Mouse (Mus musculus) forebrain, embryonic 13.5 days (tissue): ENCODE measurements around the gene Wdfy1. TPM values are rescaled to one million over a fixed set of nuclear protein-coding genes. Genes with fewer than 3 reads are reported as not detected.

Source experiments
- ATAC-seq: fragments of 200-750 bp; cut with Nextera tagmentation; 2 replicates; pipeline ENCODE4 v1.8.0; 2017
- H3K27ac ChIP-seq: fragments of 300-500 bp; sonication (generic); 2 replicates; pipeline ENCODE4 v1.5.1; 2015; ENCODE audit warnings: inconsistent platforms, mild to moderate bottlenecking, moderate library complexity
- H3K27me3 ChIP-seq: fragments of 300-500 bp; sonication (generic); 2 replicates; pipeline ENCODE4 v1.6.1; 2015; ENCODE audit warnings: mild to moderate bottlenecking, inconsistent platforms
- H3K36me3 ChIP-seq: fragments of 300-500 bp; sonication (generic); 2 replicates; pipeline ENCODE4 v1.6.1; 2015; ENCODE audit warnings: mild to moderate bottlenecking, inconsistent platforms; ENCODE audit not compliant: poor library complexity, severe bottlenecking
- H3K4me1 ChIP-seq: fragments of 300-500 bp; sonication (generic); 2 replicates; pipeline ENCODE4 v1.6.1; 2015; ENCODE audit warnings: inconsistent platforms
- H3K4me2 ChIP-seq: fragments of 300-500 bp; sonication (generic); 2 replicates; pipeline ENCODE4 v1.6.1; 2015; ENCODE audit warnings: inconsistent platforms, mild to moderate bottlenecking, moderate library complexity
- H3K4me3 ChIP-seq: fragments of 300-500 bp; sonication (generic); 2 replicates; pipeline ENCODE4 v1.5.1; 2015; ENCODE audit warnings: mild to moderate bottlenecking, inconsistent platforms
- H3K9ac ChIP-seq: fragments of 300-500 bp; sonication (generic); 2 replicates; pipeline ENCODE4 v1.6.1; 2015; ENCODE audit warnings: mild to moderate bottlenecking, inconsistent platforms
- H3K9me3 ChIP-seq: fragments of 300-500 bp; sonication (generic); replicated peaks from 2 replicates; pipeline ENCODE4 v1.6.1; 2016; ENCODE audit warnings: inconsistent platforms
- WGBS: fragments of 180-500 bp; shearing (Covaris S2); methylation state at CpG from one replicate; pipeline ENCODE4 v1.1.7; 2015; 5-methylcytosine and 5-hydroxymethylcytosine counted together
- polyA plus RNA-seq: library from polyadenylated mRNA; unstranded; fragments of >200 nt; fragmentation: Nextera tagmentation; extraction: Ambion mirVana; gene quantifications from 2 replicates; pipeline ENCODE4 v1.2.1, GENCODE M21; 2015

The Wdfy1 gene
- polyA plus RNA-seq, 1 experiment from 2014 or later: 59.0 TPM

GRCm38 (mm10) chr1:79782433-79782832 is 6.5 kb upstream of the Wdfy1 start:
- no peak overlapping the region for H3K4me2 ChIP-seq
- no peaks in the 10 kb centered on the region for H3K9me3 ChIP-seq
- ATAC-seq: no peak
- peaks cover 58% of the 10 kb centered on the region for H3K36me3 ChIP-seq
- no peak overlapping the region for H3K4me3 ChIP-seq
- H3K9ac ChIP-seq: no peak overlapping the region
- no peaks in the 10 kb centered on the region for H3K4me1 ChIP-seq
- H3K27me3 ChIP-seq: no peaks in the 10 kb centered on the region
- no peak overlapping the region for H3K27ac ChIP-seq
- 83% methylated on average over 3 of the region's 3 CpGs for WGBS

- Histone ChIP-seq H3K4me3 (no peak overlapping the region), H3K27ac (no peak overlapping the region), H3K9me3 (no peaks in the 10 kb centered on the region), H3K4me1 (peaks cover 4% of the 10 kb centered on the region), H3K4me2 (no peak overlapping the region), H3K27me3 (no peaks in the 10 kb centered on the region), H3K9ac (no peak overlapping the region), H3K36me3 (peaks cover 51% of the 10 kb centered on the region)
- no peak for ATAC-seq
- WGBS: 91% methylated on average over 11 of the region's 11 CpGs
Observed at GRCm38 (mm10) chr1:79778011-79778410, 2.1 kb upstream of the Wdfy1 start.

GRCm38 (mm10) chr1:79774164-79774780 is 1.7 kb downstream of the Wdfy1 start:
- Histone ChIP-seq H3K4me2 (no peak overlapping the region), H3K4me1 (peaks cover 4% of the 10 kb centered on the region), H3K36me3 (peaks cover 14% of the 10 kb centered on the region), H3K4me3 (no peak overlapping the region), H3K9me3 (no peaks in the 10 kb centered on the region), H3K27ac (no peak overlapping the region), H3K9ac (no peak overlapping the region), H3K27me3 (no peaks in the 10 kb centered on the region)
- 75% methylated on average over 4 of the region's 4 CpGs for WGBS
- no peak for ATAC-seq

- Histone ChIP-seq H3K27ac (no peak overlapping the region), H3K4me3 (no peak overlapping the region), H3K9me3 (no peaks in the 10 kb centered on the region), H3K36me3 (no peaks in the 10 kb centered on the region), H3K4me2 (no peak overlapping the region), H3K9ac (no peak overlapping the region), H3K4me1 (no peaks in the 10 kb centered on the region), H3K27me3 (no peaks in the 10 kb centered on the region)
- no peak for ATAC-seq
- WGBS: 65% methylated on average over 1 of the region's 1 CpGs
Observed at GRCm38 (mm10) chr1:79768231-79768630, 7.7 kb downstream of the Wdfy1 start.

- ATAC-seq: no peak
- Histone ChIP-seq H3K4me2 (no peak overlapping the region), H3K27ac (no peak overlapping the region), H3K9me3 (no peaks in the 10 kb centered on the region), H3K4me3 (no peak overlapping the region), H3K27me3 (no peaks in the 10 kb centered on the region), H3K4me1 (peaks cover 13% of the 10 kb centered on the region), H3K36me3 (no peaks in the 10 kb centered on the region), H3K9ac (no peak overlapping the region)
- WGBS: 97% methylated on average over 1 of the region's 1 CpGs
Observed at GRCm38 (mm10) chr1:79764483-79764882, 11.5 kb downstream of the Wdfy1 start.

GRCm38 (mm10) chr1:79764031-79764430 is 11.9 kb downstream of the Wdfy1 start:
- peaks cover 16% of the 10 kb centered on the region for H3K4me1 ChIP-seq
- 88% methylated on average over 2 of the region's 2 CpGs for WGBS
- no peak for ATAC-seq

GRCm38 (mm10) chr1:79762282-79763250 is 13.4 kb downstream of the Wdfy1 start:
- Histone ChIP-seq H3K9me3 (no peaks in the 10 kb centered on the region), H3K4me1 (peaks cover 16% of the 10 kb centered on the region), H3K36me3 (no peaks in the 10 kb centered on the region), H3K4me3 (peak overlapping the region; percentile 82), H3K27ac (no peak overlapping the region), H3K4me2 (peak overlapping the region; percentile 84), H3K9ac (peak overlapping the region; percentile 37; the same call in 1 of the 2 replicates), H3K27me3 (no peaks in the 10 kb centered on the region)
- 65% methylated on average over 16 of the region's 16 CpGs for WGBS
- 0 out of 2 replicates have a peak, but pooled peaks have one; percentile 2 for ATAC-seq

More at GRCm38 (mm10) chr1:79764031-79764430, 11.9 kb downstream of the Wdfy1 start:
- Histone ChIP-seq H3K36me3 (no peaks in the 10 kb centered on the region), H3K9me3 (no peaks in the 10 kb centered on the region), H3K9ac (no peak overlapping the region), H3K27me3 (no peaks in the 10 kb centered on the region), H3K4me3 (no peak overlapping the region), H3K27ac (no peak overlapping the region), H3K4me2 (no peak overlapping the region)

- Histone ChIP-seq H3K36me3 (no peaks in the 10 kb centered on the region), H3K4me2 (peak overlapping the region; percentile 84), H3K27ac (no peak overlapping the region; the same call in 1 of the 2 replicates), H3K4me1 (peaks cover 16% of the 10 kb centered on the region), H3K9ac (peak overlapping the region; percentile 37; the same call in 1 of the 2 replicates), H3K27me3 (no peaks in the 10 kb centered on the region), H3K4me3 (peak overlapping the region; percentile 82), H3K9me3 (no peaks in the 10 kb centered on the region)
- peak; percentile 66 for ATAC-seq
- WGBS: under 1% methylated on average over 6 of the region's 6 CpGs
Observed at GRCm38 (mm10) chr1:79761917-79762271, 14.0 kb downstream of the Wdfy1 start.

GRCm38 (mm10) chr1:79761106-79761916 is 14.6 kb downstream of the Wdfy1 start:
- peak overlapping the region; percentile 82 for H3K4me3 ChIP-seq
- H3K9ac ChIP-seq: peak overlapping the region; percentile 82
- no peaks in the 10 kb centered on the region for H3K36me3 ChIP-seq
- H3K27ac ChIP-seq: no peak overlapping the region
- under 1% methylated on average over 65 of the region's 65 CpGs for WGBS
- no peaks in the 10 kb centered on the region for H3K9me3 ChIP-seq
- peak; percentile 98 for ATAC-seq
- no peaks in the 10 kb centered on the region for H3K27me3 ChIP-seq
- peaks cover 16% of the 10 kb centered on the region for H3K4me1 ChIP-seq
- H3K4me2 ChIP-seq: peak overlapping the region; percentile 84

GRCm38 (mm10) chr1:79760656-79761055 is 15.3 kb downstream of the Wdfy1 start:
- H3K9ac ChIP-seq: peak overlapping the region; percentile 82
- 8% methylated on average over 11 of the region's 11 CpGs for WGBS
- peak overlapping the region; percentile 84 for H3K4me2 ChIP-seq
- peaks cover 16% of the 10 kb centered on the region for H3K4me1 ChIP-seq
- no peaks in the 10 kb centered on the region for H3K27me3 ChIP-seq
- peak; percentile 5 for ATAC-seq
- no peaks in the 10 kb centered on the region for H3K9me3 ChIP-seq
- H3K27ac ChIP-seq: no peak overlapping the region
- no peaks in the 10 kb centered on the region for H3K36me3 ChIP-seq
- peak overlapping the region; percentile 82 for H3K4me3 ChIP-seq

GRCm38 (mm10) chr1:79759436-79759972 is 16.4 kb downstream of the Wdfy1 start:
- peaks cover 16% of the 10 kb centered on the region for H3K4me1 ChIP-seq
- peak overlapping the region; percentile 36 for H3K4me2 ChIP-seq
- H3K27me3 ChIP-seq: no peaks in the 10 kb centered on the region
- peak overlapping the region; percentile 45 for H3K9ac ChIP-seq
- peak overlapping the region; percentile 2; the same call in 1 of the 2 replicates for H3K4me3 ChIP-seq
- no peak for ATAC-seq
- H3K27ac ChIP-seq: no peak overlapping the region
- WGBS: 59% methylated on average over 5 of the region's 5 CpGs
- H3K36me3 ChIP-seq: no peaks in the 10 kb centered on the region
- no peaks in the 10 kb centered on the region for H3K9me3 ChIP-seq
